Mouse (Mus musculus) thymus, postnatal 10 days (tissue): ENCODE measurements around the gene Chd9.
"Not testable (repeated sequence)": the region's sequence is repeated elsewhere in the genome, so short reads cannot be mapped to it uniquely, and the experiment has no call there.

ENCODE experiments used
- DNase-seq, 2 experiments: peaks; one replicate each; pipeline ENCODE4 v3.0.0; 2021; ENCODE audit warnings: low spot score in 2 of 2

Gene Chd9

GRCm38 (mm10) chr8:90907848-90908551, 79.8 kb downstream of the Chd9 start:
- DNase-seq = peak; percentile 91 to 93

GRCm38 (mm10) chr8:90908580-90909471, 80.7 kb downstream of the Chd9 start:
- DNase-seq = peak; percentile 57 to 60

GRCm38 (mm10) chr8:90923158-90923905, 95.2 kb downstream of the Chd9 start:
- no peak for DNase-seq

- DNase-seq = no peak
Measured at GRCm38 (mm10) chr8:90928412-90928811, 100.3 kb downstream of the Chd9 start.

GRCm38 (mm10) chr8:90930125-90930524, 102.0 kb downstream of the Chd9 start:
- DNase-seq = not testable (repeated sequence)

GRCm38 (mm10) chr8:90932934-90933333, 104.8 kb downstream of the Chd9 start:
- no peak for DNase-seq

- DNase-seq = no peak
Measured at GRCm38 (mm10) chr8:90934786-90935185, 106.6 kb downstream of the Chd9 start.

GRCm38 (mm10) chr8:90936840-90937239, 108.7 kb downstream of the Chd9 start:
- DNase-seq = peak in 1 of 2 experiments; percentile 30

GRCm38 (mm10) chr8:90938352-90938930, 110.3 kb downstream of the Chd9 start:
- no peak for DNase-seq

DNA sequence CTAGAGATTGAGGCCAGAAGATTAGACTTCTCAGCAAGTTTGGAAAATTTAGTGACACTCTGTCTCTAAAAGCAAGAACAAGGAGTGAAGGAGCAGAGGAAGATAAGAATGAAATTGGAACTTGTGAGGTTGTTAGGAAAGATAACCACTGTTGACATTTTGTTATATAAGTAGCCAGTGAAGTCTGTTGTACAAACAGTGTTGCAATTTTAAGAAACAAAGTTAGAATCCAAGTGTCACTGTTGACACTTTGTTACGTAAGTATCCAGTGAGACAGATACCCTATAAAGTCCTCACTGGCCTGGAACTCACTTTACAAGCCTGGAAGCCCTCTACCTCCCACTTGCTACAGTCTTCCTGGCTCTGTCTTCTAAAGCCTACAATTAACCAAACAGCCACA, 111.7 kb downstream of the Chd9 start:
- DNase-seq = no peak

DNA sequence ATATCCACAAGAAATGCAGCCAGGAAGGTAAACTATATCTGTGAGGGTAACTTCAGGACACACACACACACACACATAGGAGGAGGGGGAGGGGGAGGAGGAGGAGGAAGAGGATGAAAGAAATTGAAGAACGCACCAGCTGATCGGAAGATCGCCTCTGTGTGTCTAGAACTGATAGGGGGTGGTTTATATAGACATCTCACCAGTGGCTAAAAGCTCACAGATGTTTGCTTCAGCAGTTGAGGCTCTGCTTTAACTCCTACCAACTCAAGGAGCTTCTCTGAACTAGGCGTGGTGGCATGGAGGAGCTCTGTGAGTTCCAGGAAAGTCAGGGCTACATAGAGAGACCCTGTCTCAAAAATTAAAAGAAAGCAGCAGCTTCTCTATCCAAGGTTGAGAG, 115.6 kb downstream of the Chd9 start:
- no peak for DNase-seq

GRCm38 (mm10) chr8:90954802-90955760, 126.9 kb downstream of the Chd9 start:
- peak; percentile 27 to 55 for DNase-seq

- no peak for DNase-seq
Measured at GRCm38 (mm10) chr8:90955761-90956136, 127.6 kb downstream of the Chd9 start.

GRCm38 (mm10) chr8:90956390-90956789, 128.2 kb downstream of the Chd9 start:
- no peak for DNase-seq

DNA sequence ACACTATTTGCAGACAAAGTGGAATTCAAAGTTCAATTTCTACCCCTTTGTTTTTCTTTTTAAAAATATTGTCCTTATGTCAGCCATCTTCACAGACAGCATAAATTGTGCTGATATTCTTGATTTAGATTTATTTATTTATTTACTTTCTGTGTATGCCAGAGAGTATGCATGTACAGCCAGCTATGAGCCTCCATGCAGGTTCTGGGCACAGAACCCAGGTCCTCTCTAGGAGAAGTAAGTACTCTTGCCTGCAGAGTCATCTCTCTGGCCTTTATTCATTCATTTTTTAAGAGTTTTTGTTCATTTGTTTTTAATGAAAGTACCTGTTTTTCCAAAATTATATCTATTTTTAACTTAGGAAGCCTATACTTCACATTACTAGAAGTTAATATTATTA, 129.6 kb downstream of the Chd9 start:
- no peak for DNase-seq

DNA sequence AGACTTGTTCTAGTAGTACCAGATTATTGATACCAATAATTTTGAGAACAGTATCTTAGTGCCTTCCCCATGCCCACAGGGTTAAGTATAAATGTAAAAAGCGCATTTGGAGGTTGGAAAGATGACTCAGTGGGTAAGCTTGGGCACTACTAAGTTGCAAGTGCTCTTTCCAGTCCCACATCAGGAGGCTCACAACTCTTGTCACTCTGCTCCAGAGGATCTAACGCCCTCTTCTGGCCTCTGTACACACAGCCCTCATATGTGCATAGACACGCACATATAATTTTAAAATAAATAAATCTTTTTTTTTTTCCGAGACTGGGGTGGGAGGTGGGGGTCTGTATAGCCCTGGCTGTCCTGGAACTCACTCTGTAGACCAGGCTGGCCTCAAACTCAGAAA, 131.6 kb downstream of the Chd9 start:
- DNase-seq = no peak

DNA sequence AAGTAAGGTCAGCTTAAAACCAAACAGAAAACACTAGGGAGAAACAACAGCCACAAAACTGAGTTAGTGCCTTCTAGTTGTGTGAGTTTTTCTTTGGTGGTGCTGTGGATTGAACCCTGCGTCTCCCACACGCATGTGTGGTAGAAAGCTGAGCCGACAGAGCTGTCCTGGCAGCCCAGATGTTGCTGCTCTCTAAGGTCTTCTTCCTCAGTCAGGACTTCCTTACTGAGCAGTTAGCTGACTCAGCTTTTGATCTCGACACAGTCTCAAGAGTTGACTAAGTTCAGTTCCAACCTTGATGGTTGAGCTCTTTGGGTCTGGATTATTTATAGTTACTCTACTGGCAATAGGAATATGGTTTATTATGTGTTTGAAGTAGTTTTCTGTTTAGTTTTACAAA, 133.5 kb downstream of the Chd9 start:
- peak in 1 of 2 experiments; percentile 37 for DNase-seq

DNA sequence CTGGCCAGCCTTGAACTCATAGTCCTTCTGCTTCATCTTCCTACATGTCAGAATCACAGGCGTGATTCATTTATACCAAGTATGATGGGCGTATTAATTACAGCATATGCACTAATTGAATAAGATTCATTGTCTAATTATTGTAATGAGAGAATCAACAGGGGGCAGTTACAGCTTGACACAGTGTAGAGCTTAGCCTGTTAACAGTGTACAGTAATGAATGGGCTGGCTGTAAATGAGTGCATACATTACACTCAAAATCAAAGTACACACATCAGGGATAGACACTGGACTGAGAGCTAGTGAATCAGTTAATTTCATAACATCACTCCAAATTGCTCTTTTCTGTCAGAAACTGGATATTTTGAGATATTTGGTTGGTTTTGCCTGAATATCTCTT, 135.9 kb downstream of the Chd9 start:
- no peak for DNase-seq

DNA sequence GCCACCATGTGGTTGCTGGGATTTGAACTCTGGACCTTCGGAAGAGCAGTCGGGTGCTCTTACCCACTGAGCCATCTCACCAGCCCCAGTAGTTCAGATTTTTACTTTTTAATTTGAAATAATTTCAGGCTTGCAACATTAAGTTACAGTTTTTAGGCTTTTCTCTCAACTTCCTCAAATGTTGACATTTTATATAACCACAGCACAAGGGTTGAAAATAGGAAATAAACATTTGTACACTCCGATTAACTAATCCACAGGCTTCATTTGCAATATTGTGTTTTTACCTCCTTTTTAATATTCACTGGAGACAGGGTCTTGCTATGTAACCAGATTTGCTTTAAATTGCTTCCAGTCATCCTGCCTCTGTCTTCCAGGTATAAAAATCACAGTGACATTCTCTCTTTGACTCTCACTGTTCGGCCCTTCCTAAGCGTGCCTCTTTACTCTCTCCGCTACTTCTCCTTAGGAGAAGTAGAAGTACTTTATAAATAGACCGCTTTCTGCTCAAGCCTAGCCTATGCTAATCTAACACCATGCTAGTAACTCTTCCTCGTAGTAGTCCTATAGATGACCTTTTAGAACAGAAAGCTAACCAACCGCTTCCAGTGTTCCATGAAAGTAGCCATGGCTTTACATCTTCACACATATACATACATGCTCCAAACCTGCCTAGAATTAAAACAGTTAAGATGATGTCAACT, 137.5 kb downstream of the Chd9 start:
- no peak for DNase-seq

DNA sequence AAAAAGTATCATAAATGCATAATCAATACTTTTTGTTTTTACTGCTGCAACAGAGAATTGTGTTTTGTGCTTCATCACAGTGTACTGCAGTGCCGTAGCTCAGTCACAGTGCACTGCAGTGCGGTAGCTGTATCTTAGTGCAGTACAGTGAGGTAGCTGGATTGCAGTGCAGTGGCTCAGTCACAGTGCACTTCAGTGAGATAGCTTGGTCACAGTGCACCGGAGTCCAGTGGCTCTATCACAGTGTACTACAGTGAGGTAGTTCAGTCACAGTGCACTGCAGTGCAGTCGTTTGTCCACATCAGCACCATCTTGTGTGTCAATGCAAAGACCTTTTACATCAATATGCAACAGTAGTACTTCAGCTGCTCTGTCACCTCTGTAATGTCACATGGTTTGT, 140.2 kb downstream of the Chd9 start:
- DNase-seq = no peak
